Mouse (Mus musculus): ENCODE data around the gene Slc25a47.

- no peak for TF ChIP-seq CTCF (IDR thresholded peaks at IDR 0.05; ENCODE audit: extremely low read depth, insufficient read depth, insufficient read length, insufficient replicate concordance)
- TF ChIP-seq POLR2A (IDR thresholded peaks at IDR 0.05; ENCODE audit: low read depth, low read length), result peak; percentile 75
Observed at GRCm38 (mm10) chr12:108792546-108793452, 43.0 kb upstream of the Slc25a47 start, which contains the start of gene Yy1.
